Mouse (Mus musculus) neural tube, embryonic 14.5 days (tissue): ENCODE measurements around the gene Spg7. TPM values are rescaled to one million over a fixed set of nuclear protein-coding genes. Genes with fewer than 3 reads are reported as not detected.

Source experiments
- ATAC-seq: fragments of 200-750 bp; cut with Nextera tagmentation; 2 replicates; pipeline ENCODE4 v1.8.0; 2017; ENCODE audit warnings: low read depth, mild to moderate bottlenecking, moderate TSS enrichment, moderate library complexity
- H3K27ac ChIP-seq: fragments of 300-500 bp; sonication (generic); 2 replicates; pipeline ENCODE4 v1.5.1; 2014; ENCODE audit warnings: low read depth, mild to moderate bottlenecking, control low read depth, low read length, moderate library complexity, mixed read lengths
- H3K27me3 ChIP-seq: fragments of 300-500 bp; sonication (generic); 2 replicates; pipeline ENCODE4 v1.6.1; 2014; ENCODE audit warnings: low read length; ENCODE audit not compliant: control insufficient read depth, insufficient read depth
- H3K36me3 ChIP-seq: fragments of 300-500 bp; sonication (generic); 2 replicates; pipeline ENCODE4 v1.6.1; 2014; ENCODE audit warnings: low read length, mixed read lengths; ENCODE audit not compliant: control insufficient read depth, insufficient read depth
- H3K4me1 ChIP-seq: fragments of 300-500 bp; sonication (generic); 2 replicates; pipeline ENCODE4 v1.6.1; 2014; ENCODE audit warnings: low read length; ENCODE audit not compliant: control insufficient read depth, insufficient read depth
- H3K4me2 ChIP-seq: fragments of 300-500 bp; sonication (generic); 2 replicates; pipeline ENCODE4 v1.6.1; 2014; ENCODE audit warnings: mild to moderate bottlenecking, low read depth, low read length, control low read depth
- H3K4me3 ChIP-seq: fragments of 300-500 bp; sonication (generic); 2 replicates; pipeline ENCODE4 v1.5.1; 2014; ENCODE audit warnings: low read depth, low read length, control low read depth, mixed read lengths
- H3K9ac ChIP-seq: fragments of 300-500 bp; sonication (generic); replicated peaks from 2 replicates; pipeline ENCODE4 v1.6.1; 2014; ENCODE audit warnings: low read depth, mild to moderate bottlenecking, control low read depth, low read length, mixed read lengths
- H3K9me3 ChIP-seq: fragments of 300-500 bp; sonication (generic); 2 replicates; pipeline ENCODE4 v1.6.1; 2016; ENCODE audit warnings: low read length; ENCODE audit not compliant: control insufficient read depth
- WGBS: fragments of 180-500 bp; shearing (Covaris S2); extraction: QIAGEN DNeasy Blood & Tissue Kit; methylation state at CpG from one replicate; pipeline ENCODE4 v1.1.7; 2014; 5-methylcytosine and 5-hydroxymethylcytosine counted together
- polyA plus RNA-seq: library from polyadenylated mRNA; unstranded; fragments of >200 nt; fragmentation: Nextera tagmentation; extraction: Ambion mirVana; gene quantifications from 2 replicates; pipeline ENCODE4 v1.2.1, GENCODE M21; 2014

Gene Spg7
- polyA plus RNA-seq, 1 experiment from 2014 or later: 43.4 TPM

DNA sequence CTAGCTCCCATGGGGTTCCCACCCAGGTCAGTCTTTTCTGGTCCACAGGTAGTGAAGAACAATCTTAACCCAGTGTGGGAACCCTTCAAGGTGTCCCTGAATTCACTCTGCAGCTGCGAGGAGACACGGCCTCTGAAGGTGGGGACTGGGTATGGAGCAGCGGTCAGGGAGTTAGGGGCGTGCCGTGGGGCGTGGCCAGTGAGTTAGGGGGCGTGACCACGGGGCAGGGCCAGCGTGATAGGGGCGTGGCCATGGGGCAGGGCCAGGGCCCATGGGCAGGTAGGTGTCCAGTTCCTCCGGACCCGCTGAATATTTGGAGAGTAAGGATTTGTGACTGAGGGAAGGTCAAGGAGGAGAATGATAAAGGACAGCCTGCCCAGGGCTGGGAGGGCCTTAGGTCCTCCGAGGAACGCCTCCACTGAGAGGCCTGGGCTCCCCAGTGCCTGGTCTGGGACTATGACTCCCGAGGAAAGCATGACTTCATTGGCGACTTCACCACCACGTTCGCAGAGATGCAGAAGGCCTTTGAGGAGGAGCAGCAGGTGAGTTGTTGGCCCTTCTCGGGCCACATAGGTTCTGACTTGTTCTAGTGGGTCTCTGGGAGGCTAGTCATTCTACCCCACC is 63.6 kb downstream of the Spg7 start:
- Histone ChIP-seq H3K4me3 (no peak overlapping the region), H3K4me2 (no peak overlapping the region), H3K4me1 (no peaks in the 10 kb centered on the region), H3K36me3 (no peaks in the 10 kb centered on the region), H3K27ac (no peak overlapping the region), H3K9me3 (no peaks in the 10 kb centered on the region), H3K9ac (no peak overlapping the region), H3K27me3 (no peaks in the 10 kb centered on the region; the same call in 1 of the 2 replicates)
- WGBS: 3% methylated on average over 19 of the region's 19 CpGs
- ATAC-seq: no peak

DNA sequence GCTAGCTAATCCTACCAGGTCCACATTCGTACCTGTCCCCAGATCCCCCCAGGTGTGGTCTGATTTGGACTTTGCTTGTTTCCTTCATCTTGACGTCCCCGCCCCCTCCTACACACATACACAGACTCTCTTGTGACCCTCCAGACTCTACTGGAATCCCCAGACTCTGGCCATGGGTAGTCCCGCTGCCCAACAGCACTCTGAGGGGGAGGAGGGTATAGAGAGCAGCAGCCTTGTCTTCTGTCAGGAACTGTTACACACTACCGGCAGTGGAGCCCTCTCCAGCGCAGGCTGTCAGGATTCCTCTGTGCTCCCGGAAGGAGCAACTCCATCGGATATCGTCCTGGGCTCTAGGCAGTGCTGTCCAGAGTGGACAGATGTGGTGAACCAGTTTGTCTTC is 68.3 kb downstream of the Spg7 start:
- ATAC-seq: no peak
- H3K4me2 ChIP-seq: no peak overlapping the region
- no peak overlapping the region for H3K9ac ChIP-seq
- WGBS: 75% methylated on average over 9 of the region's 9 CpGs
- H3K9me3 ChIP-seq: no peaks in the 10 kb centered on the region
- H3K36me3 ChIP-seq: no peaks in the 10 kb centered on the region
- peaks cover 5% of the 10 kb centered on the region; the same call in 1 of the 2 replicates for H3K4me1 ChIP-seq
- no peak overlapping the region for H3K4me3 ChIP-seq
- no peaks in the 10 kb centered on the region; the same call in 1 of the 2 replicates for H3K27me3 ChIP-seq
- no peak overlapping the region for H3K27ac ChIP-seq

DNA sequence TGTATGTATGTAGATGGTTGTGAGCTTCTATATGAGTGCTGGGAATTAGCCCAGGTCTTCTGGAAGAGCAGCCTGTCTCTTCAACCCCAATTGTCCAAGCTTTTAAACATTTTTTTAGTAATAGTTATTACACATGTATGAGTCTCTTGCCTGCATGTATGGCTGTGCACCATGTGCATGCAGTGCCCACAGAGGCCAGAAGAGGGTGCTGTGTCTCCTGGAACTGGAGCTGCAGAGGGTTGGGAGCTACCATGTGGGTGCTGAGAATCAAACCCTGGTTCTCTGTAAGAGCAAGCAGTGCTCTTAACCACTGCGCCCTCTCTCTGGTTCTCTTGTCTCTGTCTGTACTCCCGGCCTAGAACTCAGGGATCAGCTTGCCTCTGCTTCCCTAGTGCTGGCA is 70.2 kb downstream of the Spg7 start:
- Histone ChIP-seq H3K27me3 (no peaks in the 10 kb centered on the region), H3K4me1 (peaks cover 5% of the 10 kb centered on the region; the same call in 1 of the 2 replicates), H3K9me3 (no peaks in the 10 kb centered on the region), H3K4me3 (no peak overlapping the region), H3K27ac (no peak overlapping the region), H3K4me2 (no peak overlapping the region), H3K9ac (no peak overlapping the region), H3K36me3 (no peaks in the 10 kb centered on the region)
- 98% methylated on average over 2 of the region's 2 CpGs for WGBS
- ATAC-seq: no peak

DNA sequence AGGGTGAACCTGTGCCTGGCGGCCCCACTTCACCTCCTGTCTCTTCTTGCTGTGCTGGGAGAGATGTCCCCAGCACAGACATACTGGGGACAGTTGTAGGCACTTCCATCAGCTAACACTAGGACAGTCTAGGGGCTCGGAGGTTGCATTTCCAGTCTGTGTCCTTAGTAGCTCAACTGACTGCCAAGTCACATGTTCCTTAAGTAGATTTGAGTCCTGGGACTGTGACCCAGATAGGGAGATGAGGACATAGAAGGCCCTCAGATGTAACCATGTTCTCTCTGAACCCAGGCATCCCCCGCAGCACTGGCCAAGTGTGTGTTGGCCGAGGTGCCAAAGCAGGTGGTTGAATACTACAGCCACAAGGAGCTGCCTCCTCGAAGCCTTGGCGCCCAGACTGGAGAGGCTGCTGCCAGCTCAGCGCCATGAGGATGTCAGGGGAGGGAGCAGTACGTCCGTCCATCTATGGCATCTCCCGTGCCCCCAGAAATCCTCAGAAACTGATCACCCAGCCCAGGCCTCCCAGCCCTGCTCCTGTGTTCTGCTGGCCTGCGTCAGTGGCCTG is 71.5 kb downstream of the Spg7 start:
- Histone ChIP-seq H3K4me1 (peaks cover 5% of the 10 kb centered on the region; the same call in 1 of the 2 replicates), H3K9me3 (no peaks in the 10 kb centered on the region), H3K9ac (no peak overlapping the region), H3K36me3 (no peaks in the 10 kb centered on the region), H3K4me2 (no peak overlapping the region), H3K4me3 (no peak overlapping the region), H3K27ac (no peak overlapping the region), H3K27me3 (no peaks in the 10 kb centered on the region)
- no peak for ATAC-seq
- WGBS: 88% methylated on average over 11 of the region's 11 CpGs

DNA sequence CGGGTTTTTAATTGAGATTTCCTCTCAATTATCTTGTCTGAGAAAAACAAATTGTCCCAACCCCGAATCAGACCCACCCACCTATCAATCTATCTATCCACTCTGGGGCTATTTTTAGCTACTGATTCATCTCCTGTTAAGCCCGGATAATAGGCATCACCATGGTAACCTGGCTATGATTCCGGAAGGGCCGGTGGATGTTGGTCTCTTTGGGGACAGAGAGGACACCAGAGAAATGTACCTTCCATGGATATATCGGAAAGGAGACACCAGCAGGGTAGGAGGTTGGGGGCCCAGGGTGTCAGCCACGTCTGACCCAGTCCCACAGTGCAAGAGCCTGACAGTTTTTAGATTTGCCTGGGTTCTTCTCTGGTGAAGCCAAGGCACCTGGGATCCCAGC is 72.7 kb downstream of the Spg7 start:
- ATAC-seq: no peak
- Histone ChIP-seq H3K4me3 (no peak overlapping the region), H3K36me3 (no peaks in the 10 kb centered on the region), H3K9ac (no peak overlapping the region), H3K4me1 (peaks cover 5% of the 10 kb centered on the region; the same call in 1 of the 2 replicates), H3K9me3 (no peaks in the 10 kb centered on the region), H3K27me3 (no peaks in the 10 kb centered on the region), H3K27ac (no peak overlapping the region), H3K4me2 (no peak overlapping the region)
- 12% methylated on average over 7 of the region's 7 CpGs for WGBS

DNA sequence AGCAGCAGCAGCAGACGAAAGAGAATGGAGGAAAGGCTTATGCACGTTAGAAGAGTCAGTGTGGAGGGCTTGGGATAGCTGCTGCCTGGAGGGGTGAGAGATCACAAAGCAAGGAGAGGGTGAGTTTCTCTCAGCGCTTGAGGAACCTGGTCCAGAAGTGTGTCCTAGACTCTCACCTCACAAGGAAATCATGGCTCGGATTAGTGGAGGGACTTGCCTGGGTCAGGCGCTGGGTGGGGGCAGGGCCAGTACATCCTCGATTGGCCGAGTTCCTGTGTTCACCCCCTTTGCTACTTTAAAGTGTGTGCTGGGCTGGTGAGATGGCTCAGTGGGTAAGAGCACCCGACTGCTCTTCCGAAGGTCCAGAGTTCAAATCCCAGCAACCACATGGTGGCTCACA is 73.1 kb downstream of the Spg7 start:
- Histone ChIP-seq H3K9ac (no peak overlapping the region), H3K27ac (no peak overlapping the region), H3K4me1 (peaks cover 5% of the 10 kb centered on the region; the same call in 1 of the 2 replicates), H3K36me3 (no peaks in the 10 kb centered on the region), H3K9me3 (no peaks in the 10 kb centered on the region), H3K4me2 (no peak overlapping the region), H3K4me3 (no peak overlapping the region), H3K27me3 (no peaks in the 10 kb centered on the region)
- no peak for ATAC-seq
- 49% methylated on average over 9 of the region's 9 CpGs for WGBS

DNA sequence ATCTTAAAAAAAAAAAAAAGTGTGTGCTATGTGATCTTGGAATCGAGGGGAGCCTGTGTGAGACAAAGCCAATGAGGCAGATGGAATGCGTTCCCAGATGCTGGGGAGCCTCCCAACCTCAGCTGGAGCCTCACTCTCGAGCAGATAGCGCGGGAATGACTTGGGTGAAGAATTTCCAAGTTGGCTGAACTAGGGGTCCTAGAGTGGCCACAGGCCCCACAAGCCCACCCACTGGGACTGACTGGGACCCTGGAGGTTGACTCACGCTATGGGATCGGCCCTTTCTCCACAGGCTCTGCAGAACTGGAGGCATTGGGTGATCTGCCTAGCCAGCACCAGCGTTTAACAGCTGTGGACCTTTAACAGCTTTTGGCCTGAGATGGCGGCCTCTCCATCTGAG is 73.5 kb downstream of the Spg7 start:
- Histone ChIP-seq H3K4me1 (peaks cover 5% of the 10 kb centered on the region; the same call in 1 of the 2 replicates), H3K9me3 (no peaks in the 10 kb centered on the region), H3K9ac (no peak overlapping the region), H3K27ac (no peak overlapping the region), H3K36me3 (no peaks in the 10 kb centered on the region), H3K4me3 (no peak overlapping the region), H3K27me3 (no peaks in the 10 kb centered on the region), H3K4me2 (no peak overlapping the region)
- ATAC-seq: no peak
- 82% methylated on average over 9 of the region's 9 CpGs for WGBS

DNA sequence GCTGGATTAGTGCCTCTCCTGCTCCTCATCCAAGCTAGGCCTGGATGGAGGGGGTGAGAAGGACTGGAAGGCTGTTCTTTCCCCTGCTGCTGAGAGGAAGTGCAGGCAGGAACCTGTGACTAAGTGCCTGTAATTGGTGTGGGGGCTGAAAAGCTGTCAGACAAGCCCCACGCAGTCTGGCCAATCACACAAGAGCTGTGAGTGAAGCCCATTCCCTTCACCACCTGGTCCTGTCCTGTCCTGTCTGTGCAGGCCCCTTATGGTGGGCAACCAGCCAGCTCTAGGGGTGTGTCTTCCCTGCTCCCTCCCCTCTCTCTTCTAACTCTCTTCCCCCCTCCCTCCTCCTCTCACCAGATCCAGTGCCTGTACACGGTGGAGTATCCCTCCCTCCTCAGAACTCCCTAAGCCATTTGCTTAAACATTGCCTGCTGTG is 74.9 kb downstream of the Spg7 start:
- Histone ChIP-seq H3K27ac (no peak overlapping the region), H3K4me2 (no peak overlapping the region), H3K9ac (no peak overlapping the region), H3K9me3 (no peaks in the 10 kb centered on the region), H3K27me3 (no peaks in the 10 kb centered on the region), H3K36me3 (no peaks in the 10 kb centered on the region), H3K4me3 (no peak overlapping the region), H3K4me1 (peaks cover 5% of the 10 kb centered on the region; the same call in 1 of the 2 replicates)
- 18% methylated on average over 2 of the region's 2 CpGs for WGBS
- ATAC-seq: peak; percentile 66; the same call in 1 of the 2 replicates

DNA sequence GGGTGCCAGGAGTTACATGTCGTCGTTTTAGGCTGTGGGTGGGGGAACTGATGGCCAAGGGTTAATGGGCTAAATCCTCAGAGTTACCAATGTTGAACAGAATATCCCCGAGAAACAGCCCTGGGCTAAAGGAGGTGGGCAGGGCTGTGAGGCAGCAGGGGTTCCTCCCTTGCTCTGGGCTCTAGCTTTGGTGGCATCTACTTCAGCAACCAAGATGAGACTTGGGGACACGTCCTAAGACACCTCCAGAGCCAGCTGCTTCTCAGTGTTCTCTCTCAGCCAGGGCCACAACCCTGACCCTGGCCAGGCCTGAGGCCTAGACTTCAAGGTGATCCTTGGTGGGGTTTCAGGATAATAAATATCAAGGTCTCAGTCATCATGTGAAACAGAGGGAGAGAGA is 76.0 kb downstream of the Spg7 start:
- no peaks in the 10 kb centered on the region for H3K36me3 ChIP-seq
- ATAC-seq: no peak
- H3K27me3 ChIP-seq: no peaks in the 10 kb centered on the region
- 63% methylated on average over 4 of the region's 4 CpGs for WGBS
- no peak overlapping the region for H3K9ac ChIP-seq
- no peak overlapping the region for H3K4me3 ChIP-seq
- H3K4me2 ChIP-seq: no peak overlapping the region
- H3K9me3 ChIP-seq: no peaks in the 10 kb centered on the region
- peaks cover 5% of the 10 kb centered on the region; the same call in 1 of the 2 replicates for H3K4me1 ChIP-seq
- H3K27ac ChIP-seq: no peak overlapping the region
